Mouse (Mus musculus) forebrain, embryonic 12.5 days (tissue): ENCODE results near the gene Dnpep. TPM values are rescaled to one million over a fixed set of nuclear protein-coding genes. Genes with fewer than 3 reads are reported as not detected.

ENCODE experiments used
- ATAC-seq: fragments of 200-750 bp; cut with Nextera tagmentation; 2 replicates; pipeline ENCODE4 v1.8.0; 2017; ENCODE audit warnings: moderate TSS enrichment; ENCODE audit not compliant: low FRiP score
- H3K27ac ChIP-seq: fragments of 300-500 bp; sonication (generic); 2 replicates; pipeline ENCODE4 v1.5.1; 2016; ENCODE audit warnings: mild to moderate bottlenecking
- H3K27me3 ChIP-seq: fragments of 300-500 bp; sonication (generic); 2 replicates; pipeline ENCODE4 v1.6.1; 2016; ENCODE audit warnings: mild to moderate bottlenecking
- H3K36me3 ChIP-seq: fragments of 300-500 bp; sonication (generic); replicated peaks from 2 replicates; pipeline ENCODE4 v1.6.1; 2016; ENCODE audit warnings: mild to moderate bottlenecking
- H3K4me1 ChIP-seq: fragments of 300-500 bp; sonication (generic); 2 replicates; pipeline ENCODE4 v1.6.1; 2016
- H3K4me2 ChIP-seq: fragments of 300-500 bp; sonication (generic); 2 replicates; pipeline ENCODE4 v1.6.1; 2016; ENCODE audit warnings: mild to moderate bottlenecking, moderate library complexity
- H3K4me3 ChIP-seq: fragments of 300-500 bp; sonication (generic); replicated peaks from 2 replicates; pipeline ENCODE4 v1.5.1; 2016; ENCODE audit warnings: mild to moderate bottlenecking
- H3K9ac ChIP-seq: fragments of 300-500 bp; sonication (generic); 2 replicates; pipeline ENCODE4 v1.6.1; 2016; ENCODE audit warnings: mild to moderate bottlenecking
- H3K9me3 ChIP-seq: fragments of 300-500 bp; sonication (generic); 2 replicates; pipeline ENCODE4 v1.6.1; 2016
- WGBS: fragments of 180-500 bp; shearing (Covaris S2); methylation state at CpG from one replicate; pipeline ENCODE4 v1.1.7; 2016; 5-methylcytosine and 5-hydroxymethylcytosine counted together
- polyA plus RNA-seq: library from polyadenylated mRNA; unstranded; fragments of >200 nt; fragmentation: Nextera tagmentation; extraction: Ambion mirVana; gene quantifications from 2 replicates; pipeline ENCODE4 v1.2.1, GENCODE M21; 2016

Gene Dnpep
- polyA plus RNA-seq, 1 experiment from 2014 or later = 140 TPM

GRCm38 (mm10) chr1:75318301-75318700, 511 bp upstream of the Dnpep start:
- peak overlapping the region; percentile 32; the same call in 1 of the 2 replicates for H3K4me2 ChIP-seq
- peak overlapping the region; percentile 15; the same call in 1 of the 2 replicates for H3K27ac ChIP-seq
- no peak overlapping the region; the same call in 1 of the 2 replicates for H3K9ac ChIP-seq
- peaks cover 9% of the 10 kb centered on the region for H3K4me1 ChIP-seq
- H3K9me3 ChIP-seq = no peaks in the 10 kb centered on the region
- no peak for ATAC-seq
- H3K27me3 ChIP-seq = no peaks in the 10 kb centered on the region
- H3K36me3 ChIP-seq = peaks cover 22% of the 10 kb centered on the region
- H3K4me3 ChIP-seq = peak overlapping the region; percentile 67
- 79% methylated on average over 3 of the region's 3 CpGs for WGBS

GRCm38 (mm10) chr1:75316861-75317240, 939 bp downstream of the Dnpep start:
- peaks cover 9% of the 10 kb centered on the region for H3K4me1 ChIP-seq
- 1% methylated on average over 20 of the region's 20 CpGs for WGBS
- peak; percentile 43 for ATAC-seq
- no peaks in the 10 kb centered on the region for H3K27me3 ChIP-seq
- H3K4me2 ChIP-seq = peak overlapping the region; percentile 78
- H3K27ac ChIP-seq = peak overlapping the region; percentile 89
- H3K9me3 ChIP-seq = no peaks in the 10 kb centered on the region
- H3K36me3 ChIP-seq = peaks cover 36% of the 10 kb centered on the region
- H3K4me3 ChIP-seq = peak overlapping the region; percentile 67
- peak overlapping the region; percentile 68 for H3K9ac ChIP-seq

GRCm38 (mm10) chr1:75315456-75316365, 2.1 kb downstream of the Dnpep start:
- peaks cover 9% of the 10 kb centered on the region for H3K4me1 ChIP-seq
- H3K36me3 ChIP-seq = peaks cover 48% of the 10 kb centered on the region
- 87% methylated on average over 29 of the region's 29 CpGs for WGBS
- peak overlapping the region; percentile 68 for H3K9ac ChIP-seq
- H3K27ac ChIP-seq = no peak overlapping the region; the same call in 1 of the 2 replicates
- peak overlapping the region; percentile 67 for H3K4me3 ChIP-seq
- peak overlapping the region; percentile 78 for H3K4me2 ChIP-seq
- no peak for ATAC-seq
- no peaks in the 10 kb centered on the region for H3K27me3 ChIP-seq
- no peaks in the 10 kb centered on the region for H3K9me3 ChIP-seq

GRCm38 (mm10) chr1:75315011-75315410, 2.8 kb downstream of the Dnpep start:
- no peak overlapping the region for H3K9ac ChIP-seq
- no peak overlapping the region for H3K4me3 ChIP-seq
- no peak for ATAC-seq
- no peak overlapping the region for H3K27ac ChIP-seq
- H3K4me1 ChIP-seq = peaks cover 9% of the 10 kb centered on the region
- no peaks in the 10 kb centered on the region for H3K27me3 ChIP-seq
- no peak overlapping the region for H3K4me2 ChIP-seq
- no peaks in the 10 kb centered on the region for H3K9me3 ChIP-seq
- peaks cover 55% of the 10 kb centered on the region for H3K36me3 ChIP-seq
- WGBS = 92% methylated on average over 6 of the region's 6 CpGs

- Histone ChIP-seq H3K27me3 (no peaks in the 10 kb centered on the region), H3K27ac (no peak overlapping the region), H3K9me3 (no peaks in the 10 kb centered on the region), H3K9ac (no peak overlapping the region), H3K4me1 (peaks cover 9% of the 10 kb centered on the region), H3K36me3 (peaks cover 78% of the 10 kb centered on the region), H3K4me3 (no peak overlapping the region), H3K4me2 (no peak overlapping the region)
- no peak for ATAC-seq
- 92% methylated on average over 6 of the region's 6 CpGs for WGBS
Observed at GRCm38 (mm10) chr1:75311694-75312093, 6.1 kb downstream of the Dnpep start.

GRCm38 (mm10) chr1:75304662-75305061, 13.1 kb downstream of the Dnpep start:
- Histone ChIP-seq H3K4me3 (no peak overlapping the region), H3K27ac (no peak overlapping the region), H3K27me3 (no peaks in the 10 kb centered on the region), H3K36me3 (peaks cover 21% of the 10 kb centered on the region), H3K4me2 (no peak overlapping the region), H3K9ac (no peak overlapping the region), H3K4me1 (no peaks in the 10 kb centered on the region; the same call in 1 of the 2 replicates), H3K9me3 (no peaks in the 10 kb centered on the region)
- ATAC-seq = no peak
- 82% methylated on average over 2 of the region's 2 CpGs for WGBS

GRCm38 (mm10) chr1:75294294-75294693, 23.5 kb downstream of the Dnpep start:
- H3K27me3 ChIP-seq = no peaks in the 10 kb centered on the region
- ATAC-seq = no peak
- 0 out of 2 replicates have a peak overlapping the region, but pooled peaks have one; percentile 12 for H3K9ac ChIP-seq
- H3K36me3 ChIP-seq = no peaks in the 10 kb centered on the region
- no peaks in the 10 kb centered on the region for H3K9me3 ChIP-seq
- H3K27ac ChIP-seq = no peak overlapping the region
- no peak overlapping the region for H3K4me2 ChIP-seq
- 80% methylated on average over 5 of the region's 5 CpGs for WGBS
- H3K4me3 ChIP-seq = no peak overlapping the region
- H3K4me1 ChIP-seq = peaks cover 13% of the 10 kb centered on the region

- Histone ChIP-seq H3K4me1 (peaks cover 23% of the 10 kb centered on the region), H3K27ac (no peak overlapping the region), H3K36me3 (no peaks in the 10 kb centered on the region), H3K4me2 (no peak overlapping the region), H3K9me3 (no peaks in the 10 kb centered on the region), H3K9ac (no peak overlapping the region), H3K27me3 (no peaks in the 10 kb centered on the region), H3K4me3 (no peak overlapping the region)
- no peak for ATAC-seq
- 87% methylated on average over 5 of the region's 5 CpGs for WGBS
Observed at GRCm38 (mm10) chr1:75293331-75293701, 24.5 kb downstream of the Dnpep start.

- Histone ChIP-seq H3K4me1 (peaks cover 29% of the 10 kb centered on the region), H3K9ac (no peak overlapping the region)
- WGBS = 63% methylated on average over 12 of the region's 12 CpGs
Observed at GRCm38 (mm10) chr1:75292476-75293330, 25.1 kb downstream of the Dnpep start.

GRCm38 (mm10) chr1:75291321-75291720, 26.5 kb downstream of the Dnpep start:
- 86% methylated on average over 8 of the region's 8 CpGs for WGBS
- H3K36me3 ChIP-seq = no peaks in the 10 kb centered on the region
- no peak for ATAC-seq
- no peak overlapping the region for H3K27ac ChIP-seq
- H3K4me1 ChIP-seq = peaks cover 29% of the 10 kb centered on the region
- no peak overlapping the region for H3K4me3 ChIP-seq
- H3K9me3 ChIP-seq = no peaks in the 10 kb centered on the region
- no peak overlapping the region for H3K4me2 ChIP-seq
- H3K27me3 ChIP-seq = no peaks in the 10 kb centered on the region; the same call in 1 of the 2 replicates
- no peak overlapping the region for H3K9ac ChIP-seq

More at GRCm38 (mm10) chr1:75292476-75293330, 25.1 kb downstream of the Dnpep start:
- ATAC-seq = no peak
- Histone ChIP-seq H3K4me3 (no peak overlapping the region), H3K9me3 (no peaks in the 10 kb centered on the region), H3K27me3 (no peaks in the 10 kb centered on the region; the same call in 1 of the 2 replicates), H3K4me2 (no peak overlapping the region), H3K27ac (no peak overlapping the region), H3K36me3 (no peaks in the 10 kb centered on the region)

- Histone ChIP-seq H3K27me3 (no peaks in the 10 kb centered on the region; the same call in 1 of the 2 replicates), H3K9ac (no peak overlapping the region), H3K36me3 (no peaks in the 10 kb centered on the region), H3K4me2 (no peak overlapping the region), H3K4me3 (no peak overlapping the region), H3K9me3 (no peaks in the 10 kb centered on the region), H3K4me1 (peaks cover 29% of the 10 kb centered on the region), H3K27ac (peak overlapping the region; percentile 91)
- peak; percentile 39; the same call in 1 of the 2 replicates for ATAC-seq
Observed at GRCm38 (mm10) chr1:75290582-75290981, 27.2 kb downstream of the Dnpep start.

GRCm38 (mm10) chr1:75289888-75290431, 27.8 kb downstream of the Dnpep start:
- peak; percentile 47 for ATAC-seq
- Histone ChIP-seq H3K9me3 (no peaks in the 10 kb centered on the region), H3K27me3 (no peaks in the 10 kb centered on the region; the same call in 1 of the 2 replicates), H3K36me3 (no peaks in the 10 kb centered on the region), H3K9ac (0 out of 2 replicates have a peak overlapping the region, but pooled peaks have one; percentile 29), H3K4me2 (peak overlapping the region; percentile 34), H3K4me1 (peaks cover 29% of the 10 kb centered on the region), H3K27ac (peak overlapping the region; percentile 91), H3K4me3 (no peak overlapping the region)
- WGBS = 40% methylated on average over 8 of the region's 8 CpGs
